Mouse (Mus musculus) liver, adult 2 months (tissue): ENCODE data around the gene Fosl1. TPM values are rescaled to one million over a fixed set of nuclear protein-coding genes. Genes with fewer than 3 reads are reported as not detected.
A peak's percentile ranks its signal among the peaks of the same experiment; 100 is the strongest.
"Not testable (repeated sequence)": the region's sequence is repeated elsewhere in the genome, so short reads cannot be mapped to it uniquely, and the experiment has no call there.

Experiments
- DNase-seq: peaks from one replicate; pipeline ENCODE4 v3.0.0-alpha.2; 2011; ENCODE audit warnings: low read depth, low spot score; ENCODE audit errors: extremely low read depth
- H3K27ac ChIP-seq: fragments of 200-500 bp; replicated peaks from 2 replicates; pipeline ENCODE4 v1.5.1; 2012; ENCODE audit warnings: low read depth, mild to moderate bottlenecking, control low read depth, inconsistent platforms, low read length; ENCODE audit not compliant: insufficient read depth
- H3K27me3 ChIP-seq: fragments of 200-500 bp; 2 replicates; pipeline ENCODE4 v1.6.1; 2012; ENCODE audit warnings: mild to moderate bottlenecking, moderate library complexity, low read length, inconsistent platforms; ENCODE audit not compliant: control insufficient read depth, insufficient read depth
- H3K36me3 ChIP-seq: fragments of 200-500 bp; 2 replicates; pipeline ENCODE4 v1.6.1; 2012; ENCODE audit warnings: low read length, inconsistent platforms; ENCODE audit not compliant: control insufficient read depth, insufficient read depth
- H3K4me1 ChIP-seq: fragments of 200-500 bp; 2 replicates; pipeline ENCODE4 v1.6.1; 2011; ENCODE audit warnings: low read length; ENCODE audit not compliant: control insufficient read depth, insufficient read depth
- H3K4me3 ChIP-seq: fragments of 200-500 bp; 2 replicates; pipeline ENCODE4 v1.5.1; 2011; ENCODE audit warnings: low read depth, mild to moderate bottlenecking, control low read depth, low read length, moderate library complexity; ENCODE audit not compliant: insufficient read depth
- H3K79me2 ChIP-seq: fragments of 200-500 bp; 2 replicates; pipeline ENCODE4 v1.6.1; 2012; ENCODE audit warnings: inconsistent platforms, mild to moderate bottlenecking, low read length, moderate library complexity; ENCODE audit not compliant: control insufficient read depth, insufficient read depth
- H3K9ac ChIP-seq: fragments of 200-500 bp; 2 replicates; pipeline ENCODE4 v1.6.1; 2012; ENCODE audit warnings: low read depth, mild to moderate bottlenecking, control low read depth, inconsistent platforms, low read length
- CTCF ChIP-seq: fragments of 200-500 bp; IDR thresholded peaks from 2 replicates; pipeline ENCODE4 v1.5.1; 2011; ENCODE audit warnings: low read depth, low read length, control low read depth
- POLR2A ChIP-seq: fragments of 200-500 bp; IDR thresholded peaks from 2 replicates; pipeline ENCODE4 v1.6.1; 2011; ENCODE audit warnings: low read length, control low read depth; ENCODE audit not compliant: insufficient read depth; ENCODE audit errors: extremely low read depth
- WGBS: fragments of 180-500 bp; shearing (Covaris S2); methylation state at CpG from one replicate; pipeline ENCODE4 v1.1.7; 2018; 5-methylcytosine and 5-hydroxymethylcytosine counted together
- polyA plus RNA-seq: library from polyadenylated mRNA; depleted of rRNA; stranded (reverse); fragments of >200 nt; gene quantifications from 2 replicates; pipeline ENCODE4 v1.2.3, GENCODE M21; 2012
- total RNA-seq: library from RNA; depleted of rRNA; stranded (reverse); fragments of >200 nt; gene quantifications from 2 replicates; pipeline ENCODE4 v1.2.3, GENCODE M21; 2014

Gene Fosl1
- total and polyA plus RNA-seq, 2 experiments: not detected

- peaks cover 7% of the 10 kb centered on the region; the same call in 1 of the 2 replicates for H3K4me1 ChIP-seq
- TF ChIP-seq POLR2A (no peak), CTCF (no peak)
These were observed 38.9 kb downstream of the Fosl1 start for GRCm38 (mm10) chr19:5486286-5486685.

DNA sequence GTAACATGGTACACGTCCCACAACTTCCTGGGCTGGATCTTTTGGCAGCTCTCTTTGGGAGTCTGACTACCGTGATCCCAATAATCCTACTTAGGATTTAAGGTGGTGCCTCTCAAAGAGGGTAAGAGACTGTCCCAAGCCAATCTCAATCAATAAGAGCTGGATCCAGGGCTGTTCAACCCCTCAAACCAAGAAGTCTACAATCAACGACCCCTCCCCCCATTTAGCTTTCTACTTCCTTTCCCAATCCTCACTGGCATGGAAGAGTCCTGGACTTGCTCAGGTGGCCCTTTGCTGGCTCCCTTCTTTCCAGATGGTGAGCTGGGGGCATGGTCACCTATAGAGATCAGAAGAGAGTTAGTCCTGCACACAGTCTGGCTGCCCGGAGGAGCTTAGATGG is 39.4 kb downstream of the Fosl1 start:
- H3K4me3 ChIP-seq: no peak overlapping the region
- H3K9ac ChIP-seq: no peak overlapping the region
- WGBS: 84% methylated on average over 4 of the region's 4 CpGs
- H3K79me2 ChIP-seq: peaks cover 4% of the 10 kb centered on the region; the same call in 1 of the 2 replicates
- H3K27me3 ChIP-seq: no peaks in the 10 kb centered on the region
- H3K36me3 ChIP-seq: no peaks in the 10 kb centered on the region
- no peak for DNase-seq
- no peak for TF ChIP-seq CTCF
- TF ChIP-seq POLR2A: no peak
- peaks cover 7% of the 10 kb centered on the region; the same call in 1 of the 2 replicates for H3K4me1 ChIP-seq
- H3K27ac ChIP-seq: no peak overlapping the region

More at GRCm38 (mm10) chr19:5486286-5486685, 38.9 kb downstream of the Fosl1 start:
- Histone ChIP-seq H3K9ac (no peak overlapping the region), H3K79me2 (peaks cover 4% of the 10 kb centered on the region; the same call in 1 of the 2 replicates), H3K27me3 (no peaks in the 10 kb centered on the region), H3K27ac (no peak overlapping the region), H3K36me3 (no peaks in the 10 kb centered on the region), H3K4me3 (no peak overlapping the region)
- WGBS: 91% methylated on average over 8 of the region's 8 CpGs
- DNase-seq: no peak

- WGBS: under 1% methylated on average over 39 of the region's 39 CpGs
- TF ChIP-seq CTCF: peak; percentile 91
- peak; percentile 57; the same call in 1 of the 2 replicates for TF ChIP-seq POLR2A
- Histone ChIP-seq H3K27me3 (no peaks in the 10 kb centered on the region), H3K4me3 (peak within 1 kb of the TSS; percentile 66), H3K4me1 (peaks cover 7% of the 10 kb centered on the region; the same call in 1 of the 2 replicates), H3K79me2 (peaks cover 4% of the 10 kb centered on the region; the same call in 1 of the 2 replicates), H3K36me3 (peaks cover 4% of the 10 kb centered on the region; the same call in 1 of the 2 replicates), H3K9ac (peak within 1 kb of the TSS; percentile 76), H3K27ac (peak within 1 kb of the TSS; percentile 95)
- peak; percentile 92 for DNase-seq
These were observed 40.6 kb downstream of the Fosl1 start, which contains the start of gene Mus81 for GRCm38 (mm10) chr19:5487768-5488550. Gene Mus81, minus strand, starts transcription at chr19:5488402.

- Histone ChIP-seq H3K4me1 (peaks cover 7% of the 10 kb centered on the region; the same call in 1 of the 2 replicates), H3K27ac (peak overlapping the region; percentile 90), H3K9ac (peak overlapping the region; percentile 48), H3K36me3 (peaks cover 9% of the 10 kb centered on the region; the same call in 1 of the 2 replicates), H3K4me3 (peak overlapping the region; percentile 62), H3K27me3 (no peaks in the 10 kb centered on the region), H3K79me2 (peaks cover 4% of the 10 kb centered on the region; the same call in 1 of the 2 replicates)
- peak; percentile 88 for DNase-seq
- 0 out of 2 replicates have a peak, but pooled peaks have one; percentile 31 for TF ChIP-seq POLR2A
- no peak for TF ChIP-seq CTCF
- under 1% methylated on average over 26 of the region's 26 CpGs for WGBS
These were observed 41.7 kb downstream of the Fosl1 start for GRCm38 (mm10) chr19:5488878-5489571.

DNA sequence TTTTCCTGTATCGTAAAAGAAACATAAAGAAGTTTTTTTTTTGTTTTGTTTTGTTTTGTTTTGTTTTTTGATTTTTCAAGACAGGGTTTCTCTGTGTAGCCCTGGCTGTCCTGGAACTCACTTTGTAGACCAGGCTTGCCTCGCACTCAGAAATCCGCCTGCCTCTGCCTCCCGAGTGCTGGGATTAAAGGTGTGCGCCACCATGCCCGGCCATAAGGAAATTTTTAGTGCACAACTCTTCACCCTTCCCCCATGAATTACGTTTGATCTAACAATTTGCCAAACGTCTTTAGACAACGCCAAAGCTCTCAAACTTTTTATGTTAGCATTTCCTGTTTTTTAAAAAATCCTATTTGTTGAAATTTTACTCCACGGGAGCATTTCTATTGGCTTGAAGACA is 42.4 kb downstream of the Fosl1 start:
- H3K9ac ChIP-seq: not testable (repeated sequence)

More for the DNA sequence above, 42.4 kb downstream of the Fosl1 start:
- DNase-seq, H3K4me3 ChIP-seq, H3K4me1 ChIP-seq, H3K79me2 ChIP-seq, H3K27me3 ChIP-seq: not testable (repeated sequence)
- H3K27ac ChIP-seq: peak overlapping the region; percentile 90
- peaks cover 10% of the 10 kb centered on the region; the same call in 1 of the 2 replicates for H3K36me3 ChIP-seq
- 21% methylated on average over 10 of the region's 10 CpGs for WGBS
